Mouse (Mus musculus): ENCODE measurements around the gene Yme1l1. TPM values are rescaled to one million over a fixed set of nuclear protein-coding genes. Genes with fewer than 3 reads are reported as not detected.

The Yme1l1 gene
- polyA plus RNA-seq (2014; fragmentation: Nextera tagmentation; extraction: Ambion mirVana), result 78.9 and 90.4 TPM in 2 replicates

- Histone ChIP-seq H3K36me3 (ENCODE audit: control insufficient read depth, insufficient read depth, low read length) (no peaks in the 10 kb centered on the region), H3K27ac (ENCODE audit: low read depth, low read length) (peak within 1 kb of the TSS; percentile 99), H3K4me2 (replicated peaks; ENCODE audit: low read depth, low read length) (peak within 1 kb of the TSS; percentile 49), H3K9me3 (ENCODE audit: control insufficient read depth, low read length) (no peaks in the 10 kb centered on the region), H3K4me3 (ENCODE audit: low read length) (peak within 1 kb of the TSS; percentile 90), H3K27me3 (ENCODE audit: control insufficient read depth, insufficient read depth, low read length) (no peaks in the 10 kb centered on the region), H3K4me1 (ENCODE audit: control insufficient read depth, insufficient read depth, low read length) (peaks cover 9% of the 10 kb centered on the region; the same call in 1 of the 2 replicates), H3K9ac (ENCODE audit: low read depth, low read length) (peak within 1 kb of the TSS; percentile 78)
- ATAC-seq (ENCODE audit: low FRiP score, low TSS enrichment), result peak; percentile 98
- under 1% methylated on average over 61 of the region's 61 CpGs for WGBS
These were observed at the start of gene Yme1l1, which contains the start of gene Mastl for GRCm38 (mm10) chr2:23155777-23156607. TSS of gene Yme1l1 (plus strand) at chr2:23156369. TSS of gene Mastl (minus strand) at chr2:23156024.

GRCm38 (mm10) chr2:23119573-23119972, 36.6 kb upstream of the Yme1l1 start:
- Histone ChIP-seq H3K4me2 (replicated peaks; ENCODE audit: low read depth, low read length) (no peak overlapping the region), H3K9me3 (ENCODE audit: control insufficient read depth, low read length) (no peaks in the 10 kb centered on the region)
- no peak for ATAC-seq (ENCODE audit: low FRiP score, low TSS enrichment)

GRCm38 (mm10) chr2:23155199-23155621, 959 bp upstream of the Yme1l1 start:
- peak overlapping the region; percentile 90 for H3K4me3 ChIP-seq (ENCODE audit: low read length)
- H3K27me3 ChIP-seq (ENCODE audit: control insufficient read depth, insufficient read depth, low read length), result no peaks in the 10 kb centered on the region
- H3K9me3 ChIP-seq (ENCODE audit: control insufficient read depth, low read length), result no peaks in the 10 kb centered on the region
- peak overlapping the region; percentile 59 for H3K9ac ChIP-seq (ENCODE audit: low read depth, low read length)
- H3K36me3 ChIP-seq (ENCODE audit: control insufficient read depth, insufficient read depth, low read length), result peaks cover 4% of the 10 kb centered on the region; the same call in 1 of the 2 replicates
- peaks cover 9% of the 10 kb centered on the region; the same call in 1 of the 2 replicates for H3K4me1 ChIP-seq (ENCODE audit: control insufficient read depth, insufficient read depth, low read length)
- peak; percentile 52 for ATAC-seq (ENCODE audit: low FRiP score, low TSS enrichment)
- H3K27ac ChIP-seq (ENCODE audit: low read depth, low read length), result peak overlapping the region; percentile 99
- peak overlapping the region; percentile 49 for H3K4me2 ChIP-seq (replicated peaks; ENCODE audit: low read depth, low read length)
- WGBS, result 7% methylated on average over 5 of the region's 5 CpGs

More at GRCm38 (mm10) chr2:23119573-23119972, 36.6 kb upstream of the Yme1l1 start:
- Histone ChIP-seq H3K9ac (ENCODE audit: low read depth, low read length) (no peak overlapping the region), H3K36me3 (ENCODE audit: control insufficient read depth, insufficient read depth, low read length) (peaks cover 4% of the 10 kb centered on the region; the same call in 1 of the 2 replicates), H3K27ac (ENCODE audit: low read depth, low read length) (no peak overlapping the region), H3K27me3 (ENCODE audit: control insufficient read depth, insufficient read depth, low read length) (no peaks in the 10 kb centered on the region), H3K4me1 (ENCODE audit: control insufficient read depth, insufficient read depth, low read length) (no peaks in the 10 kb centered on the region), H3K4me3 (ENCODE audit: low read length) (no peak overlapping the region)

- under 1% methylated on average over 17 of the region's 17 CpGs for WGBS
- peak; percentile 0; the same call in 1 of the 2 replicates for ATAC-seq (ENCODE audit: low FRiP score, low TSS enrichment)
- H3K36me3 ChIP-seq (ENCODE audit: control insufficient read depth, insufficient read depth, low read length), result no peaks in the 10 kb centered on the region; the same call in 1 of the 2 replicates
- H3K9me3 ChIP-seq (ENCODE audit: control insufficient read depth, low read length), result no peaks in the 10 kb centered on the region
- H3K27ac ChIP-seq (ENCODE audit: low read depth, low read length), result peak overlapping the region; percentile 99
- H3K4me1 ChIP-seq (ENCODE audit: control insufficient read depth, insufficient read depth, low read length), result peaks cover 9% of the 10 kb centered on the region; the same call in 1 of the 2 replicates
- H3K9ac ChIP-seq (ENCODE audit: low read depth, low read length), result peak overlapping the region; percentile 78
- H3K4me2 ChIP-seq (replicated peaks; ENCODE audit: low read depth, low read length), result peak overlapping the region; percentile 44
- H3K4me3 ChIP-seq (ENCODE audit: low read length), result peak overlapping the region; percentile 90
- no peaks in the 10 kb centered on the region for H3K27me3 ChIP-seq (ENCODE audit: control insufficient read depth, insufficient read depth, low read length)
These were observed 476 bp downstream of the Yme1l1 start for GRCm38 (mm10) chr2:23156608-23157081.

GRCm38 (mm10) chr2:23172305-23172704, 16.1 kb downstream of the Yme1l1 start:
- Histone ChIP-seq H3K9ac (ENCODE audit: low read depth, low read length) (no peak overlapping the region), H3K4me2 (replicated peaks; ENCODE audit: low read depth, low read length) (no peak overlapping the region), H3K9me3 (ENCODE audit: control insufficient read depth, low read length) (no peaks in the 10 kb centered on the region), H3K4me3 (ENCODE audit: low read length) (no peak overlapping the region), H3K27ac (ENCODE audit: low read depth, low read length) (no peak overlapping the region), H3K36me3 (ENCODE audit: control insufficient read depth, insufficient read depth, low read length) (peaks cover 73% of the 10 kb centered on the region), H3K4me1 (ENCODE audit: control insufficient read depth, insufficient read depth, low read length) (no peaks in the 10 kb centered on the region), H3K27me3 (ENCODE audit: control insufficient read depth, insufficient read depth, low read length) (no peaks in the 10 kb centered on the region)
- 85% methylated on average over 3 of the region's 3 CpGs for WGBS
- ATAC-seq (ENCODE audit: low FRiP score, low TSS enrichment), result no peak

- Histone ChIP-seq H3K27ac (ENCODE audit: low read depth, low read length) (no peak overlapping the region), H3K4me3 (ENCODE audit: low read length) (no peak overlapping the region), H3K36me3 (ENCODE audit: control insufficient read depth, insufficient read depth, low read length) (peaks cover 72% of the 10 kb centered on the region), H3K4me2 (replicated peaks; ENCODE audit: low read depth, low read length) (no peak overlapping the region), H3K9me3 (ENCODE audit: control insufficient read depth, low read length) (no peaks in the 10 kb centered on the region), H3K9ac (ENCODE audit: low read depth, low read length) (no peak overlapping the region), H3K27me3 (ENCODE audit: control insufficient read depth, insufficient read depth, low read length) (no peaks in the 10 kb centered on the region), H3K4me1 (ENCODE audit: control insufficient read depth, insufficient read depth, low read length) (no peaks in the 10 kb centered on the region)
- ATAC-seq (ENCODE audit: low FRiP score, low TSS enrichment), result no peak
- WGBS, result 94% methylated on average over 1 of the region's 1 CpGs
These were observed 38.2 kb downstream of the Yme1l1 start for GRCm38 (mm10) chr2:23194366-23194765.

GRCm38 (mm10) chr2:23201034-23201433, 44.9 kb downstream of the Yme1l1 start:
- no peak for ATAC-seq (ENCODE audit: low FRiP score, low TSS enrichment)
- no peak overlapping the region for H3K4me3 ChIP-seq (ENCODE audit: low read length)
- no peaks in the 10 kb centered on the region for H3K4me1 ChIP-seq (ENCODE audit: control insufficient read depth, insufficient read depth, low read length)
- no peak overlapping the region for H3K27ac ChIP-seq (ENCODE audit: low read depth, low read length)
- H3K27me3 ChIP-seq (ENCODE audit: control insufficient read depth, insufficient read depth, low read length), result no peaks in the 10 kb centered on the region
- H3K36me3 ChIP-seq (ENCODE audit: control insufficient read depth, insufficient read depth, low read length), result peaks cover 24% of the 10 kb centered on the region
- no peak overlapping the region for H3K9ac ChIP-seq (ENCODE audit: low read depth, low read length)
- no peaks in the 10 kb centered on the region for H3K9me3 ChIP-seq (ENCODE audit: control insufficient read depth, low read length)
- 89% methylated on average over 1 of the region's 1 CpGs for WGBS
- no peak overlapping the region for H3K4me2 ChIP-seq (replicated peaks; ENCODE audit: low read depth, low read length)

GRCm38 (mm10) chr2:23202900-23203670, 46.9 kb downstream of the Yme1l1 start:
- H3K9ac ChIP-seq (ENCODE audit: low read depth, low read length), result no peak overlapping the region
- no peak for ATAC-seq (ENCODE audit: low FRiP score, low TSS enrichment)
- H3K4me3 ChIP-seq (ENCODE audit: low read length), result no peak overlapping the region
- WGBS, result 52% methylated on average over 15 of the region's 15 CpGs
- no peaks in the 10 kb centered on the region for H3K9me3 ChIP-seq (ENCODE audit: control insufficient read depth, low read length)
- H3K4me1 ChIP-seq (ENCODE audit: control insufficient read depth, insufficient read depth, low read length), result no peaks in the 10 kb centered on the region
- no peaks in the 10 kb centered on the region for H3K27me3 ChIP-seq (ENCODE audit: control insufficient read depth, insufficient read depth, low read length)
- peaks cover 15% of the 10 kb centered on the region for H3K36me3 ChIP-seq (ENCODE audit: control insufficient read depth, insufficient read depth, low read length)
- H3K4me2 ChIP-seq (replicated peaks; ENCODE audit: low read depth, low read length), result no peak overlapping the region
- no peak overlapping the region for H3K27ac ChIP-seq (ENCODE audit: low read depth, low read length)
